Mouse (Mus musculus) thymus, adult 2 months (tissue): ENCODE results near the gene Slc47a2. TPM values are rescaled to one million over a fixed set of nuclear protein-coding genes. Genes with fewer than 3 reads are reported as not detected.
"Not testable (repeated sequence)": the region's sequence is repeated elsewhere in the genome, so short reads cannot be mapped to it uniquely, and the experiment has no call there.

Experiments used
- DNase-seq: peaks from one replicate; pipeline ENCODE4 v3.0.0; 2021
- H3K27ac ChIP-seq: fragments of 200-500 bp; 2 replicates; pipeline ENCODE4 v1.5.1; 2012; ENCODE audit warnings: low read length, control low read depth; ENCODE audit not compliant: control insufficient read depth, insufficient read depth
- H3K27me3 ChIP-seq: fragments of 200-500 bp; 2 replicates; pipeline ENCODE4 v1.6.1; 2012; ENCODE audit warnings: mild to moderate bottlenecking, low read length, moderate library complexity, mixed read lengths; ENCODE audit not compliant: control insufficient read depth, insufficient read depth
- H3K36me3 ChIP-seq: fragments of 200-500 bp; 2 replicates; pipeline ENCODE4 v1.6.1; 2012; ENCODE audit warnings: mild to moderate bottlenecking, low read length, moderate library complexity; ENCODE audit not compliant: control insufficient read depth, insufficient read depth
- H3K4me1 ChIP-seq: fragments of 200-500 bp; replicated peaks from 2 replicates; pipeline ENCODE4 v1.6.1; 2012; ENCODE audit warnings: low read length; ENCODE audit not compliant: control insufficient read depth, insufficient read depth
- H3K4me3 ChIP-seq: fragments of 200-500 bp; 2 replicates; pipeline ENCODE4 v1.5.1; 2012; ENCODE audit warnings: mild to moderate bottlenecking, low read length, control low read depth, moderate library complexity; ENCODE audit not compliant: control insufficient read depth, insufficient read depth
- CTCF ChIP-seq: fragments of 200-500 bp; IDR thresholded peaks from 2 replicates; pipeline ENCODE4 v1.5.1; 2012; ENCODE audit warnings: mild to moderate bottlenecking, control low read depth, low read length, moderate library complexity, borderline replicate concordance; ENCODE audit not compliant: control insufficient read depth, poor library complexity, insufficient read depth; ENCODE audit errors: extremely low read depth
- POLR2A ChIP-seq: fragments of 200-500 bp; IDR thresholded peaks from 2 replicates; pipeline ENCODE4 v1.6.1; 2012; ENCODE audit warnings: mild to moderate bottlenecking, low read length, control low read depth, moderate library complexity; ENCODE audit not compliant: control insufficient read depth, poor library complexity, insufficient read depth; ENCODE audit errors: extremely low read depth
- WGBS: fragments of 180-500 bp; shearing (Covaris S2); methylation state at CpG from one replicate; pipeline ENCODE4 v1.1.7; 2018; 5-methylcytosine and 5-hydroxymethylcytosine counted together
- polyA plus RNA-seq: library from polyadenylated mRNA; depleted of rRNA; stranded (reverse); fragments of >200 nt; gene quantifications from 2 replicates; pipeline ENCODE4 v1.2.3, GENCODE M21; 2012

Gene Slc47a2
- polyA plus RNA-seq, 1 experiment: 0.67 TPM

GRCm38 (mm10) chr11:61307795-61308194 lies 34.9 kb downstream of the Slc47a2 start:
- no peak for DNase-seq
- H3K4me3 ChIP-seq: no peak overlapping the region
- H3K27ac ChIP-seq: no peak overlapping the region
- no peaks in the 10 kb centered on the region for H3K36me3 ChIP-seq
- peaks cover 27% of the 10 kb centered on the region for H3K4me1 ChIP-seq
- TF ChIP-seq POLR2A (no peak), CTCF (no peak)
- no peaks in the 10 kb centered on the region for H3K27me3 ChIP-seq
- 72% methylated on average over 7 of the region's 7 CpGs for WGBS

DNA sequence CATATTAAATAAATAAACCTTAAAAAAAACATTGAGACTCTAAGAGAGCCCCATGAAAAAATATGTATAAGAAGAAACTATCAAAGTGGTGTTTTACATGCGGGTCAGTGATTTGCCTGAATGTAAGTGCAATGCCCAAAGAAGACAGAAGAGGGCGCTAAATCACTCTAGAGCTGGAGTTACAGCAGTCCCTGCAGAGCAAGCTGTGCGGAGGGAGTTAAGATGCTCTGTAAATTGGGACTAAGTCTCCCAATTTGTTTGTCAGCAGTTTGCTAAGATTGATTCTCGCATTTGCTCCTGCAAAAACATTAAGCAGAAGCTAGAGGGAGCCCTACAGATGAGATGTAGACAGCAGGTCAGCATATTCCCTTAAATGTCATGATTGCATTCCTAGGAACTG lies 37.3 kb downstream of the Slc47a2 start:
- 68% methylated on average over 4 of the region's 4 CpGs for WGBS
- DNase-seq: peak; percentile 77

DNA sequence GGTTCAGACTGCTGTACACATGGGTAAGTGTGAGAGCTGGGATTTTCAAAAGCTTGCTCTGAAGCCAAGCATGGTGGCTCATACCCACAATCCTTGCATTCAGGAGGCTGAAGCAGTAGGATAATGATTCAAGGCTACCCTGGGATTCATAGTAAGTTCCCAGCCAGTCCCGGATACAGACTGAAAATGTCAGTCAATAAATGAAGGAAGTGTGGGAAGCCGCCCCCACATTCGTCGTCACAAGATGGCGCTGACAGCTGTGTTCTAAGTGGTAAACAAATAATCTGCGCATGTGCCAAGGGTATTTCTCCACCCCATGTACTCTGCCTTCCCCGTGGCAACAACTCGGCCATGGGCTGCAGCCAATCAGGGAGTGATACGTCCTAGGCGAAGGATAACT lies 38.1 kb downstream of the Slc47a2 start:
- H3K27ac ChIP-seq, H3K4me1 ChIP-seq, DNase-seq, H3K36me3 ChIP-seq, H3K4me3 ChIP-seq, H3K27me3 ChIP-seq: not testable (repeated sequence)
- WGBS: 98% methylated on average over 6 of the region's 10 CpGs

More for the DNA sequence above, 37.3 kb downstream of the Slc47a2 start:
- TF ChIP-seq CTCF (no peak), POLR2A (no peak)
- no peaks in the 10 kb centered on the region for H3K27me3 ChIP-seq
- H3K4me3 ChIP-seq: no peak overlapping the region
- no peaks in the 10 kb centered on the region for H3K36me3 ChIP-seq
- H3K27ac ChIP-seq: no peak overlapping the region
- H3K4me1 ChIP-seq: peaks cover 12% of the 10 kb centered on the region

- no peak for DNase-seq
Observed at GRCm38 (mm10) chr11:61300716-61301392, 41.8 kb downstream of the Slc47a2 start.

DNA sequence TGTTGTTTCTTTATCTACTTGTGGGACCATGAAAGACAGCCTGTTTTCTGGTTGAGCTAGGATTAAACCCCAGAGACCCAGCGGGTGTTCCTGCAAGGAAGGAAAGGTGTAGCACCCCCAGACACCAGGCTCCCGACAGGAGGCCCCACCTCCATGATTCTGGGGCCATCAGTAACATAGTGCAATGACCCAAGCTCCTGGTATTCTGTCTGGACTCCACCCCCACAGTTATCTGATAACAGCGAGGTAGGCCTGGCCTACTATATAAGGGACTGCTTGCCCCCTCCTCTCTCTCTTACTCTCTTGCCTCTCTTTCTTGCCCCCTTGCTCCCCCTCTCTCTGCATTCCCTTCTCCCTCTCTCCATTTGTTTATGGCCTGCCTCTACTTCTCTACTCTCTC lies 42.5 kb downstream of the Slc47a2 start:
- H3K27ac ChIP-seq: no peak overlapping the region
- WGBS: 86% methylated on average over 3 of the region's 3 CpGs
- DNase-seq: no peak

More at GRCm38 (mm10) chr11:61300716-61301392, 41.8 kb downstream of the Slc47a2 start:
- H3K4me1 ChIP-seq: peaks cover 2% of the 10 kb centered on the region; the same call in 1 of the 2 replicates
- no peaks in the 10 kb centered on the region for H3K27me3 ChIP-seq
- no peak overlapping the region for H3K4me3 ChIP-seq
- WGBS: 85% methylated on average over 14 of the region's 16 CpGs
- no peaks in the 10 kb centered on the region for H3K36me3 ChIP-seq
- TF ChIP-seq POLR2A (no peak), CTCF (no peak)
- H3K27ac ChIP-seq: no peak overlapping the region

GRCm38 (mm10) chr11:61297901-61298300 lies 44.8 kb downstream of the Slc47a2 start:
- no peak for DNase-seq
- no peaks in the 10 kb centered on the region for H3K36me3 ChIP-seq
- no peak overlapping the region for H3K27ac ChIP-seq
- H3K4me3 ChIP-seq: no peak overlapping the region
- no peaks in the 10 kb centered on the region for H3K27me3 ChIP-seq
- H3K4me1 ChIP-seq: peaks cover 2% of the 10 kb centered on the region; the same call in 1 of the 2 replicates
- TF ChIP-seq POLR2A: no peak
- no peak for TF ChIP-seq CTCF
- 57% methylated on average over 2 of the region's 2 CpGs for whole genome bisulfite sequencing

More for the DNA sequence above, 42.5 kb downstream of the Slc47a2 start:
- Histone ChIP-seq H3K4me3 (no peak overlapping the region), H3K36me3 (no peaks in the 10 kb centered on the region), H3K27me3 (no peaks in the 10 kb centered on the region), H3K4me1 (peaks cover 2% of the 10 kb centered on the region; the same call in 1 of the 2 replicates)
- TF ChIP-seq POLR2A (no peak), CTCF (no peak)

DNA sequence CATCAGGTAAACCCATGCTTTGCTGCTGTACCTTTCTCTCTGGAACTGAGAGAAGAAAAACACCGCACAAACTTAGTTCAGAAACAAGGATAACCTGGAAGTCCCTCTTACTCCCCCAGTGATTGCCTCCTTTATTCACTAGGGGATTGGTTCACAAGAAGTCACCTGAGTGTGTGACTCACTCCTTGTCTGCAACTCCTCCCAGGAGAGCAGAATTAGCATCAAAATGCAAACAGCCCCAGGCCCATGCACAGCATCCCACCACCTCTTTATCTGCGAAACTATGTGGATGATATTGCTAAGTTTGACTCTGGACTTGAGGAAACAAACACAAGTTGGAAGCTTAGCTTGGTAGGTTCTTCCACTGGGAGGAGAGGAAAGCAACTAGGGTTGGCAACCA lies 45.3 kb downstream of the Slc47a2 start:
- no peaks in the 10 kb centered on the region for H3K27me3 ChIP-seq
- no peak overlapping the region for H3K4me3 ChIP-seq
- H3K27ac ChIP-seq: no peak overlapping the region
- DNase-seq: no peak
- H3K4me1 ChIP-seq: peaks cover 2% of the 10 kb centered on the region; the same call in 1 of the 2 replicates
- TF ChIP-seq POLR2A (no peak), CTCF (no peak)
- H3K36me3 ChIP-seq: no peaks in the 10 kb centered on the region
- WGBS: 97% methylated on average over 2 of the region's 2 CpGs
